Mouse (Mus musculus): ENCODE data around the gene Olfr222. TPM values are rescaled to one million over a fixed set of nuclear protein-coding genes. Genes with fewer than 3 reads are reported as not detected.

The Olfr222 gene
- polyA plus RNA-seq, 1 experiment from 2014 or later: not detected

GRCm38 (mm10) chr11:59596091-59596490 lies 20.1 kb upstream of the Olfr222 start:
- WGBS: 37% methylated on average over 4 of the region's 4 CpGs
- ATAC-seq (ENCODE audit: low FRiP score, low TSS enrichment): no peak

GRCm38 (mm10) chr11:59593189-59593588 lies 17.2 kb upstream of the Olfr222 start, which contains the start of gene Olfr223:
Gene Olfr223 (minus strand): TSS chr11:59593289.
- no peaks in the 10 kb centered on the region for H3K9me3 ChIP-seq (ENCODE audit: low read length)
- H3K36me3 ChIP-seq (ENCODE audit: insufficient read depth, low read length): no peaks in the 10 kb centered on the region
- H3K27me3 ChIP-seq (ENCODE audit: insufficient read depth, low read length): no peaks in the 10 kb centered on the region
- ATAC-seq (ENCODE audit: low FRiP score, low TSS enrichment): no peak
- H3K9ac ChIP-seq (replicated peaks; ENCODE audit: low read length): no peak within 1 kb of the TSS
- WGBS: 82% methylated on average over 6 of the region's 6 CpGs
- no peak within 1 kb of the TSS for H3K27ac ChIP-seq (ENCODE audit: low read length)
- H3K4me1 ChIP-seq (ENCODE audit: insufficient read depth, low read length): no peaks in the 10 kb centered on the region
- H3K4me3 ChIP-seq (ENCODE audit: low read length): no peak within 1 kb of the TSS
- H3K4me2 ChIP-seq (replicated peaks; ENCODE audit: low read depth, low read length): no peak within 1 kb of the TSS

More at GRCm38 (mm10) chr11:59596091-59596490, 20.1 kb upstream of the Olfr222 start:
- Histone ChIP-seq H3K27me3 (ENCODE audit: insufficient read depth, low read length) (no peaks in the 10 kb centered on the region), H3K36me3 (ENCODE audit: insufficient read depth, low read length) (no peaks in the 10 kb centered on the region), H3K9ac (replicated peaks; ENCODE audit: low read length) (no peak overlapping the region), H3K9me3 (ENCODE audit: low read length) (no peaks in the 10 kb centered on the region), H3K27ac (ENCODE audit: low read length) (no peak overlapping the region), H3K4me1 (ENCODE audit: insufficient read depth, low read length) (no peaks in the 10 kb centered on the region), H3K4me3 (ENCODE audit: low read length) (no peak overlapping the region), H3K4me2 (replicated peaks; ENCODE audit: low read depth, low read length) (no peak overlapping the region)

GRCm38 (mm10) chr11:59589496-59589895 lies 13.5 kb upstream of the Olfr222 start:
- WGBS: 94% methylated on average over 8 of the region's 8 CpGs
- H3K27ac ChIP-seq (ENCODE audit: low read length): no peak overlapping the region
- H3K9me3 ChIP-seq (ENCODE audit: low read length): no peaks in the 10 kb centered on the region
- no peaks in the 10 kb centered on the region for H3K36me3 ChIP-seq (ENCODE audit: insufficient read depth, low read length)
- H3K27me3 ChIP-seq (ENCODE audit: insufficient read depth, low read length): no peaks in the 10 kb centered on the region
- H3K4me2 ChIP-seq (replicated peaks; ENCODE audit: low read depth, low read length): no peak overlapping the region
- H3K4me1 ChIP-seq (ENCODE audit: insufficient read depth, low read length): no peaks in the 10 kb centered on the region
- H3K9ac ChIP-seq (replicated peaks; ENCODE audit: low read length): no peak overlapping the region
- H3K4me3 ChIP-seq (ENCODE audit: low read length): no peak overlapping the region
- ATAC-seq (ENCODE audit: low FRiP score, low TSS enrichment): no peak

- H3K9me3 ChIP-seq (ENCODE audit: low read length): no peaks in the 10 kb centered on the region
- no peak overlapping the region for H3K4me2 ChIP-seq (replicated peaks; ENCODE audit: low read depth, low read length)
- H3K27me3 ChIP-seq (ENCODE audit: insufficient read depth, low read length): no peaks in the 10 kb centered on the region
- no peak for ATAC-seq (ENCODE audit: low FRiP score, low TSS enrichment)
- whole genome bisulfite sequencing: 19% methylated on average over 6 of the region's 6 CpGs
- no peaks in the 10 kb centered on the region for H3K36me3 ChIP-seq (ENCODE audit: insufficient read depth, low read length)
- H3K9ac ChIP-seq (replicated peaks; ENCODE audit: low read length): no peak overlapping the region
- H3K27ac ChIP-seq (ENCODE audit: low read length): no peak overlapping the region
- H3K4me1 ChIP-seq (ENCODE audit: insufficient read depth, low read length): no peaks in the 10 kb centered on the region
- no peak overlapping the region for H3K4me3 ChIP-seq (ENCODE audit: low read length)
These were observed 8.5 kb upstream of the Olfr222 start for GRCm38 (mm10) chr11:59584539-59584938.

- H3K4me2 ChIP-seq (replicated peaks; ENCODE audit: low read depth, low read length): no peak overlapping the region
- no peaks in the 10 kb centered on the region for H3K36me3 ChIP-seq (ENCODE audit: insufficient read depth, low read length)
- H3K4me3 ChIP-seq (ENCODE audit: low read length): no peak overlapping the region
- H3K9me3 ChIP-seq (ENCODE audit: low read length): no peaks in the 10 kb centered on the region
- H3K9ac ChIP-seq (replicated peaks; ENCODE audit: low read length): no peak overlapping the region
- no peak overlapping the region for H3K27ac ChIP-seq (ENCODE audit: low read length)
- WGBS: 48% methylated on average over 9 of the region's 9 CpGs
- peaks cover 10% of the 10 kb centered on the region for H3K27me3 ChIP-seq (ENCODE audit: insufficient read depth, low read length)
- no peaks in the 10 kb centered on the region for H3K4me1 ChIP-seq (ENCODE audit: insufficient read depth, low read length)
- no peak for ATAC-seq (ENCODE audit: low FRiP score, low TSS enrichment)
These were observed 309 bp downstream of the Olfr222 start for GRCm38 (mm10) chr11:59575726-59576125.

GRCm38 (mm10) chr11:59569306-59569705 lies 6.7 kb downstream of the Olfr222 start:
- 60% methylated on average over 3 of the region's 3 CpGs for WGBS

GRCm38 (mm10) chr11:59562837-59563236 lies 13.2 kb downstream of the Olfr222 start:
- Histone ChIP-seq H3K4me3 (ENCODE audit: low read length) (no peak overlapping the region), H3K27me3 (ENCODE audit: insufficient read depth, low read length) (no peaks in the 10 kb centered on the region), H3K9ac (replicated peaks; ENCODE audit: low read length) (no peak overlapping the region), H3K27ac (ENCODE audit: low read length) (no peak overlapping the region), H3K4me1 (ENCODE audit: insufficient read depth, low read length) (no peaks in the 10 kb centered on the region), H3K36me3 (ENCODE audit: insufficient read depth, low read length) (no peaks in the 10 kb centered on the region), H3K4me2 (replicated peaks; ENCODE audit: low read depth, low read length) (no peak overlapping the region), H3K9me3 (ENCODE audit: low read length) (no peaks in the 10 kb centered on the region)
- WGBS: 81% methylated on average over 9 of the region's 9 CpGs
- ATAC-seq (ENCODE audit: low FRiP score, low TSS enrichment): no peak

More at GRCm38 (mm10) chr11:59569306-59569705, 6.7 kb downstream of the Olfr222 start:
- no peaks in the 10 kb centered on the region for H3K9me3 ChIP-seq (ENCODE audit: low read length)
- no peaks in the 10 kb centered on the region for H3K4me1 ChIP-seq (ENCODE audit: insufficient read depth, low read length)
- H3K27ac ChIP-seq (ENCODE audit: low read length): no peak overlapping the region
- H3K9ac ChIP-seq (replicated peaks; ENCODE audit: low read length): no peak overlapping the region
- H3K4me2 ChIP-seq (replicated peaks; ENCODE audit: low read depth, low read length): no peak overlapping the region
- peaks cover 9% of the 10 kb centered on the region for H3K27me3 ChIP-seq (ENCODE audit: insufficient read depth, low read length)
- H3K36me3 ChIP-seq (ENCODE audit: insufficient read depth, low read length): no peaks in the 10 kb centered on the region
- ATAC-seq (ENCODE audit: low FRiP score, low TSS enrichment): no peak
- H3K4me3 ChIP-seq (ENCODE audit: low read length): no peak overlapping the region

GRCm38 (mm10) chr11:59562336-59562735 lies 13.7 kb downstream of the Olfr222 start:
- H3K36me3 ChIP-seq (ENCODE audit: insufficient read depth, low read length): no peaks in the 10 kb centered on the region
- H3K4me1 ChIP-seq (ENCODE audit: insufficient read depth, low read length): no peaks in the 10 kb centered on the region
- H3K4me3 ChIP-seq (ENCODE audit: low read length): no peak overlapping the region
- ATAC-seq (ENCODE audit: low FRiP score, low TSS enrichment): no peak
- no peaks in the 10 kb centered on the region for H3K27me3 ChIP-seq (ENCODE audit: insufficient read depth, low read length)
- no peak overlapping the region for H3K27ac ChIP-seq (ENCODE audit: low read length)
- H3K4me2 ChIP-seq (replicated peaks; ENCODE audit: low read depth, low read length): no peak overlapping the region
- no peak overlapping the region for H3K9ac ChIP-seq (replicated peaks; ENCODE audit: low read length)
- H3K9me3 ChIP-seq (ENCODE audit: low read length): no peaks in the 10 kb centered on the region
- 92% methylated on average over 4 of the region's 4 CpGs for WGBS

- Histone ChIP-seq H3K27me3 (ENCODE audit: insufficient read depth, low read length) (no peaks in the 10 kb centered on the region), H3K36me3 (ENCODE audit: insufficient read depth, low read length) (no peaks in the 10 kb centered on the region), H3K27ac (ENCODE audit: low read length) (no peak overlapping the region), H3K4me1 (ENCODE audit: insufficient read depth, low read length) (no peaks in the 10 kb centered on the region), H3K4me3 (ENCODE audit: low read length) (no peak overlapping the region), H3K4me2 (replicated peaks; ENCODE audit: low read depth, low read length) (no peak overlapping the region), H3K9ac (replicated peaks; ENCODE audit: low read length) (no peak overlapping the region), H3K9me3 (ENCODE audit: low read length) (no peaks in the 10 kb centered on the region)
- 69% methylated on average over 3 of the region's 3 CpGs for WGBS
- ATAC-seq (ENCODE audit: low FRiP score, low TSS enrichment): no peak
These were observed 15.1 kb downstream of the Olfr222 start for GRCm38 (mm10) chr11:59560906-59561305.

- Histone ChIP-seq H3K4me1 (ENCODE audit: insufficient read depth, low read length) (no peaks in the 10 kb centered on the region), H3K36me3 (ENCODE audit: insufficient read depth, low read length) (no peaks in the 10 kb centered on the region), H3K27ac (ENCODE audit: low read length) (no peak overlapping the region), H3K4me2 (replicated peaks; ENCODE audit: low read depth, low read length) (no peak overlapping the region), H3K9me3 (ENCODE audit: low read length) (no peaks in the 10 kb centered on the region), H3K27me3 (ENCODE audit: insufficient read depth, low read length) (no peaks in the 10 kb centered on the region), H3K9ac (replicated peaks; ENCODE audit: low read length) (no peak overlapping the region), H3K4me3 (ENCODE audit: low read length) (no peak overlapping the region)
- WGBS: 80% methylated on average over 8 of the region's 8 CpGs
- no peak for ATAC-seq (ENCODE audit: low FRiP score, low TSS enrichment)
These were observed 21.5 kb downstream of the Olfr222 start for GRCm38 (mm10) chr11:59554535-59554934.

Data from kidney, embryonic 16.5 days (tissue).